Mouse (Mus musculus) lung, postnatal 4 days (tissue): ENCODE measurements around the gene Naa11.

ENCODE experiments used
- DNase-seq, 2 experiments: peaks; one replicate each; pipeline ENCODE4 v3.0.0; 2021

Gene Naa11

GRCm38 (mm10) chr5:97344144-97344543 is 48.0 kb downstream of the Naa11 start:
- no peak for DNase-seq

GRCm38 (mm10) chr5:97334794-97335193 is 57.4 kb downstream of the Naa11 start:
- DNase-seq: no peak
